Mouse (Mus musculus) skeletal muscle tissue, adult 2 months (tissue): ENCODE data around the gene Sept8.

Experiments used
- DNase-seq: peaks from one replicate; pipeline ENCODE4 v3.0.0-alpha.2; 2012; ENCODE audit warnings: low read depth, low spot score

Sept8 gene

DNA sequence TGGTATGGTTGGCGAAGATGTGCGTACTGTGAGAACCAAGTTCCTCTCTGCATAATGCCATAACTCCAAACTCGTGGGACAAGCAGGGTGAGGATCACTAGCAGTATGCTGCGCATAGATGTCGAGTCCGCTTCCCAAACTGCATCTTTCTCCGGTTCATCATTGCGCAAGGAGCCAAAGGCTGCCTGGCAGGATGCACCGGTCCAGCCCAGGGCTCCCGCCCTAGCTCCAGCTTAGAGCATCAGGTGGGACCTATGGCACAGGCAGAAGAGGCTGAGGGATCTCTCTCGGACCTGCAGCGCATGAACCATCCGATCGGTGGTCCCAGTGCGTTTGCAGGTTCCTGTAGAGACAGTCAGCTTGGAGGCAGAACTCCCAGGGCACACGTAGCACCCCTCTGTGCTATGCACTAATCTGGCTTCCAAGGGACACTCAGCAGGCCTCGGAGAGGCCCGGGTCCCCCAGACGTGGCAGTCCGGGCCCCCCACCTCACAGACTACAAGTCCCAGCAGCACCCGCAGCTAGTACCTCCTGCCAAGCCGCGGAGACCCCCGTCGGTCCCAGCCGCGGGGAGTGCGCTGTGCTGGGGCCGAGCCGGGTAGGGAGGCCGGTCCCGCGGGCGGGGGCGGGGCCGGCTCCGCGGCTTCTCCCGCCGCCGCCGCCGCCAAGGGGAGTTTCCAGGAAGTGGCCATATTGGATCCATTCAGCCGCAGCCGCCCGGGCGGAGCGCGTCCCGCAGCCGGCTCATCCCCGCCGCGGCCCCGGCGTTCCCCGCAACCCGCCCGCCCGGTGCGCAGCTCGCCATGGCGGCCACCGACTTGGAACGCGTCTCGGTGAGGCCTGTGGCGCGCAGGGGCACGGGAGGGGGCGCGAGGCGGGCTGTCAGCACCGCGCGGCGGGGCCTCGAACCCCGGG lies at the start of gene Sept8:
Gene Sept8 (plus strand): TSS at position 51 of the 915 bp plus-strand sequence.
- no peak for DNase-seq

GRCm38 (mm10) chr11:53469294-53469967 lies 49.6 kb upstream of the Sept8 start:
- no peak for DNase-seq

GRCm38 (mm10) chr11:53469968-53470695 lies 48.9 kb upstream of the Sept8 start, which contains the start of gene Gm9837:
TSS of gene Gm9837 (minus strand) at chr11:53470479.
- peak; percentile 80 for DNase-seq

DNA sequence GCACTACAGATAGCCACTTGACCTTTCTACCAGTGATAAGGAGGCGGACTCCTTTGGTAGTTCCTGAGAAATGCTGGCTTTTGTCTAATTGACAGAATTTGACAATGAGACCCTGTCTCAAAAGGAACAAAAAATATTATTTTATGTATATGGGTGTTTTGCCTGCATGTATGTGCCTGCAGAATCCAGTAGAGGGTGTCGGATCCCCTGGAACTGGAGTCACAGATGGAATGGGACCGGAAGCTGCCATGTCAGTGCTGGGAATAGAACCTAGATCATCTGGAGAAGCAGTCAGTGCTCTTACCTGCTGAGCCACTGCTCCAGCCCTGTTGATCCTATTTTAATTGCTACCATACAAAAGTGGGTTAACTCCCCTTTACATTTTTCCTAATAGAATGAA lies 46.3 kb upstream of the Sept8 start:
- DNase-seq, result no peak

DNA sequence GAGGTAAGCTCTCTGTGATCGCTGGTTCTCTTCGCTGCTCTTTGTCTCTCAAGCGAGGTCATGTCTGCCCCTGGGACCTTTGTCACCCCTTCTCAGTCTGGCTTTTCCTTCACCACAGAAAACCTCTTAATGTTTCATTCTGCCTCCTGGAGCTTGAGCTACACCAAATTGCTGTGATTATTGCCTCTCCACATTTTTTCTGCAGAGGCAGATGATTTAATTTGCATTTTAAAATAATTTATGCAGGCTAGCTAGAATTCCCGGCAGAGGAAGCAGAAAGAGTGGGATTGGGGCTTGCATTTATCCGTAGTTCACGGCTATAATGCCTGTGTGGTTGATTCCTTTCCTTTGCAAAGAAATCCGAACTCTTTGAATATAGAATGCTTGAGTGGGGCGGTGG lies 43.4 kb upstream of the Sept8 start:
- DNase-seq, result no peak

GRCm38 (mm10) chr11:53477833-53478232 lies 41.2 kb upstream of the Sept8 start:
- no peak for DNase-seq

DNA sequence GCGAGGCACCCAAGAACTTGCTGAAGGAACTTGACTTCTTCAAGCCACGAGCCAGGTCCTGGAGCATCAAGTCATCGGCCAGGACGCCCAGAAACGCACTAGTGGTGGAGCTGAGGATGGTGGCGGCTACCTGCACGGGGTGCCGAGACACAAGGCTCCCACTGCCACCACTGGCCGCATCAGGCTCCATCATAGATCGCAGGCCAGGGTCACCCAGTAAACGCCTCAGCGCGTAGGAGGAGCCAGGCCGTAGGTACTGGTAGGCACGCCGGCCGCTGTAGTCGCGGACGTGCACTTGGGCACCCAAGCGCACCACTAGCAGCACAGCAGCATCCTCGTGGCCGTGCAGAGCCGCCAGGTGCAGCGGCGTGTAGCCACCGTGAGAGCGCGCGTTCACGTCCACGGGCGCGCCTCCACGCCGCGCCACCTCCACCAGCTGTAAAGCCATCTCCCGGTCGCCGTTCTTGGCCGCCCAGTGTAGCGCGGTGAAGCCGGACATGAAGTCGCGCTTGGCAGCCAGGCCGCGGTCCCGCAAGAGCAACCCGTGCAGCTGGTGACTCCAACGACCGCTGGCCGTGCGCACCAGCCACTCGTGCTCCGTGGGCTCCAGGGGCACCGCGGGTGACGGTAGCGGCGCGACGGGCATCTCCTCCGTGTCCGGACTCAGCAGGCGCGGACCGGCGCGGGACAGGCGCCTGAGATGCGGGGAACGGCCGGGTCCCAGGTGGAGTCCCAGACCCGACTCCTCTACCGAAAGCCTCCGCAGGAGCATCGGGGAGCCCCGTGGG lies 40.5 kb upstream of the Sept8 start:
- DNase-seq, result no peak

DNA sequence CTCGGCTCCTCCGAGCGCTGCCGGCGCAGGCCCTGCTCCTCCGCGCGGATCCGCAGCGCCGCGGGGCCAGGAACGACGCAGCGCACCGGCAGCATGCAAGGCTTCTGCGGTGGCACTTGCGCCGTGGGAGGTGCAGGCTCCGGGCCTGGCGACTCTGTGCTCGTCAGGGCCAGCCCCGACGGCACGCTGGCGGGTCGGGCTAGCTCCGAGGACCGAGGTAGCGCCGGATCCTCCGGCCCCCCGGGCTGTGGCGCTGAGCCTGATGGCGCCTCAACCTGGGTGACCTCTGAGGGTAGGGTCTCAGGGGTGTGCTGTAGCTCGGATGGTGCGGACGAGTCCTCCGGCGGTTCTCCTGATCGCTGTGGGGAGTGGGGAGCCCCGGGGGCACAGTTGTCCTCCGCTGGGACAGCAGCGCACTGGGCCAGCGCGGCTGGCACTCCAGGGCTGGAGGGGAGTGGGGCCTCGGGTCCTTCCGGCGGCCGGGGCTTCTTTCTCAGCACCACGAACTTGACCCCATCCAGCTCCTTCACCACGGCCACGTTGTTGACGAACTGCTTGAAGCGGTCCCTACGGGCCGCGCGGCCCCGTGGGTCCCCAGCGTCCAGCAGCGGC lies 39.8 kb upstream of the Sept8 start:
- DNase-seq, result no peak

DNA sequence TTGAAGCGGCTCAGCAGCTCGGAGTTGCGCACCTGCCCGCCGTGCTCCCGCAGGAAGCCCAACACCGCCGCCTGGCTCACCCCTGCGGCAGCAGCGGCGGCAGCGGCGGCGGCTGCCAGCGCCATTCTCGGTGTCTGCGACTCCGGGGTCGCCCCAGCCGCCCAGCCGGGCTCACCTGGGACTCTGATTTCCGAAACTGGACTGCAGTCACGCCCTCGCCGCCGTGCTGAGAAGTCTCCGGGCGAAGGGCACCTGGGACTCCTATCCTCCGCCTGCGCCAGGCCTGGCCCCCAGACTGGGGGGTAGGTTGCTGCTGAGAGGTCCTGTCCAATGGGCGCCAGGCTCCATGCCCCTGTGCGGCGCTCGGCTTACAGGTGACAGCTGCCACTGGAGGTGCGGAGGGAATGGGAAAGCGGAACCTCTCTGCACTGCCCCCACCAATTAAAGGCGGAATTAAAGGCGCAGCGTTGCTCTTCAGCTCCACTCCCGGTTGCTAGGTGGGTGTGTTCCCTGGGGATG lies 39.2 kb upstream of the Sept8 start, which contains the start of the genes Gm9945 and Sowaha:
Gene Gm9945 (plus strand): TSS at position 384 of the 519 bp plus-strand sequence.
Gene Sowaha (minus strand): TSS at position 492 of the 519 bp plus-strand sequence.
- DNase-seq, result no peak

- DNase-seq, result no peak
These were observed 37.8 kb upstream of the Sept8 start for GRCm38 (mm10) chr11:53481088-53481730.

GRCm38 (mm10) chr11:53483159-53483891 lies 35.7 kb upstream of the Sept8 start:
- no peak for DNase-seq

GRCm38 (mm10) chr11:53485719-53486118 lies 33.3 kb upstream of the Sept8 start:
- DNase-seq, result no peak

- DNase-seq, result no peak
These were observed 32.7 kb upstream of the Sept8 start for GRCm38 (mm10) chr11:53486351-53486750.

- DNase-seq, result no peak
These were observed 32.0 kb upstream of the Sept8 start for GRCm38 (mm10) chr11:53486822-53487594.

DNA sequence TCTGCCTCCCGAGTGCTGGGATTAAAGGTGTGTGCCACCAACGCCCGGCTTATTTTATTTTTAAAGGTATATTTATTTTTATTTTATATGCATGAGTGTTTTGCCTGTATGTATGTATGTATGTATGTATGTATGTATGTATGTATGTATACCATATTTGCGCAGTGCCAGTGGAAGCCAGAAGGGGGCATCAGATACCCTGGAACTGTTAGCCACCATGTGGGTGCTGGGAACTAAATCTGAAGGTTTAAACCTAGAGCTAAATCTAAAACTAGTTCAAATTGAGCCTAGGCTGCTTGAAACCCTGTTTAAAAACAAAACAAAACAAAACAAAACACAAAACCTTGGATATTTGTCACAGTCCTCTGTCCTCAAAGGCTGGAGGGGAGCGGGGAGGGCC lies 30.1 kb upstream of the Sept8 start:
- DNase-seq, result no peak

- DNase-seq, result no peak
These were observed 29.6 kb upstream of the Sept8 start for GRCm38 (mm10) chr11:53489421-53489820.

DNA sequence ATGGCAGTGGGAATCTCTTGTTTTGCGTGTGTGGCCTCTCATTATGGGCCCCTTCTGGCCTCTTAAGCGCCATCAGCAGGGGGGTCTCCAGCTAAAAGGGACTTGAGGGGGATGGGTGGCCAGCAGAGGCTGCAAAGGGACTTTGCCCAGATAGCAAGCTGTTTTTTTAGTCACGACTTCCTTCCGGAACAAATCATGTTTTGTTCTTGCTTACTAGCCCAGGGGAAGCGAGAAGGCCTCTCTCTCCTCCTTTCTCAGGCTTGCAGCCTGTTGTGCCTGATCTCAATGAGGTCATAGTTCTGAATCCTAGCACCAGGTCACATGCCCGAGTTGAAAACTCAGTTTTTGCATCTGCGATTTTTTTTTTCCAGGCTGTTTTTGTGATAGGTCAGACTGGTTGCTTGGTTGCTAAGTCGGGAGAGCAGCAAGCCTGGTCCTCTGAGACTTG lies 27.1 kb upstream of the Sept8 start:
- peak; percentile 70 for DNase-seq

- DNase-seq, result no peak
These were observed 25.7 kb upstream of the Sept8 start for GRCm38 (mm10) chr11:53493243-53493955.
